Mouse (Mus musculus) right cerebral cortex, postnatal 36 days (tissue): ENCODE measurements at regions not wholly inside any gene's neighbourhood (a gene's known extent, or its start where the extent isn't known, plus 50 kb on each side); places are given as distances from the start of the nearest gene placed in this dataset.
"Not testable (repeated sequence)": the region's sequence is repeated elsewhere in the genome, so short reads cannot be mapped to it uniquely, and the experiment has no call there.

Experiments used
- DNase-seq, 2 experiments: peaks; one replicate each; pipeline ENCODE4 v3.0.0; 2022; ENCODE audit warnings: low spot score in 2 of 2, mixed read lengths in 1 of 2

DNA sequence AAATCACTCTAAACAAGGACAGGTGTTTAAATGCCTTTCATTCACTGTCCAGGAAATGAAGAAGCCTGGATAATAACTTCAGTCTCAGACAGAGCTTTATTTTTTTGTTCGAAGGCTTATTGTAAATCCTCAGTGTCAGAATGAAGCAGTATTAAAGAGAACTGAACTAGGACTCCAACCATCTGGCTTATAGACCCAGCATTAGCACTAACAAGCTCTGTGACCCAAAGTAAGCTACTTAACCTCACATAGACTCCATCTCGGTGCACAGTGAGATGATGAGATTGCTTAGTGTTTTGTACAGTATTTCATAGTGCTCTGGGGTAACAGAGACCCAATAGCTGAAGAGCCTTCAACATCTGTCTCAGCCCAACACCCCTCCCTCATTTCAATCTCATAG, 738.2 kb upstream of the Map3k7 start:
- DNase-seq = no peak

DNA sequence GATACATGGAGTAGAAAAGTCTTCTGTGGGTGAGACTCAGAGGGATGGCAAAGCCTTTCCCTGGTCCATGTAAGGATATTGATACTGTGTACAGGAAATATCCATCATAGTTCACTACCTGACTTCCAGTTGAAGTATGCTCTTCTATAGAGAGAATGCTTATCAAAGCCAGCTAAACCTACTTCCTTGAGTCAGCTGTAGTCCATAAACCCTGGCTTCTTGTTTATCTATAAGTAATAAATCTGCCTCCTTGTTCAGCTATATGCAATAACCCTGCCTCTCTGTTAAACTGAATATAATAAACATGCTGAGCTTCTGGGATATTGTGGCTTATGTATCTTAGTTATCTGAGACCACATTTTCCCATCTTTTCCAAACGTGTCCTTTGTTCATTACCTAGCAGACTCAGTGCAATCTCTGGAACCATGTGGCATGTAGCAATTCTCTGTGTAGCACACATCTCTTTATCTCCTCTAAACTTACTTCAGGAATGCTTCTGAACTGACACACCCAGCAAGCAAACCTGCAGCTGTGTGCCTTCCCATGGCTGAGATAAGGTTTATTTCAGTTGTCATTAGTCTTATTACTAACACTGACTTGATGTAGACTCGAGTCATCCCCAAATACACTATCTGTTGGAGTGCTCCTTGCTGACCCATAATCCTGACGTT, 694.9 kb upstream of the Map3k7 start:
- DNase-seq = no peak

DNA sequence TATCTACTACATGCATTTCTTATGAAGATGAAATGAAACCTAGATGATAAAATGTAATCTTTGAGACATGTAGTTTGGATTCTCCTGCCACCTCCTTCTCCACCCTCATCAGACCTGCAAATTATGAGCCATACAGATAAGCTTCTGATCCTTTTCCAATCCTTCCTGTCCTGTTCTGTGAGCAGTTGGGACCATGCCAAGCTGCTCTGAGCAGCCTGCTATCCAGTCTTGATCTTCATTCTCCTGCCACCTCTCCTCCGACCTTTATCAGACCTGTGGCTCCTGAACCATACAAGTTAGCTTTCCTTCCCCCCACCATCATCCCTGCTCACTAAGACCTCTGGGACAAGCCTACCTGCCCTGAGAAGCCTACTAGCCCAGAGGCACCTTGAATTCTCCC, 689.8 kb upstream of the Map3k7 start:
- DNase-seq = no peak

DNA sequence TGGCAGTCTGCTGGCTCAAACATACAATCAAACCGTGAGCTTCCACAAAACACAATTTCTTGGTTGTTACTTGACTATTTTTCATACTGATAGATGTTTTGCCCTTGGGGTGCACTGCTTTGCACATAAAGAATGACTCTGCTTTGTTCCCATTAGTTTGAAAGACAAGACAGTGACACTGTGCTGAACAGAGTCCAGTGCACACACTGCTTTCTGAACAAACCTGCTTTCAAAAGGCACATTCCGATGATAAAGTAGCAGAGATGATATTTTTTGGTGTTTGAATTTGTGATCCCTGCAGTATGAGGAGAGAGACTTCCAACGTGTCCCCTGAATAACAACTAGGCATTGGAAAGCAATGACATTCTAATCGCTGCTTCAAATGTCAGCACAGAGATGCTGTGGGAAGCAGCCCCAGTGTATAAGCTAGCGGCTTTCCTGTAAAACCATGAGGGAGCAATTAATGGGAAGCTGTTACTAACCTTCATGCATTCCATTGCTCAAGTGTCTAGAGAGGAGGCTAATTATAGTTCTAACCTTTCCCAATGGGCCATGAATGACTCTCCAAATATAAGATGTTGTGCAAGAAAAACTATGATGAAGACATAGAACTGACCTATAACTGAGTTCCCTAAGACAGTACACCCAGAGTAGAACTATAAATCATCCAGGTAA, 673.5 kb upstream of the Map3k7 start:
- DNase-seq = no peak

DNA sequence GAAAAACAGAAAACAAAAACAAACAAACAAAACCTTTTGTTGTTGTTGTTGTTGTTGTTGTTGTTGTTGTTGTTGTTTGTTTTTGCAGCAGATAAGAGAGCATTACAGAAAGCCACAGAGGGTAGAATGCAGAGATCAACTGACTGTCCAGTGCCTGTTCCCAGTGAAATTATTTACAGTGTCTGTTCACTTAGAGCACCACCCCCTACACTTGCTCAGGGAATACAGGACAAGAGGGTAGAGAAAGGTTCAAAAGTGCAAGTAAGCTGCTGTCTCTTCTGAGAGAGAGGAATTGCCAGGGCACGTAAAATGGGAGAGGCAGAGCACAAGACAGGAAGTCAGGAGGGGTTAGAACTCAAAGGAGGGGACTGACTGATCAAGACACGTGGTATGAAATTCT, 670.1 kb upstream of the Map3k7 start:
- DNase-seq = no peak

DNA sequence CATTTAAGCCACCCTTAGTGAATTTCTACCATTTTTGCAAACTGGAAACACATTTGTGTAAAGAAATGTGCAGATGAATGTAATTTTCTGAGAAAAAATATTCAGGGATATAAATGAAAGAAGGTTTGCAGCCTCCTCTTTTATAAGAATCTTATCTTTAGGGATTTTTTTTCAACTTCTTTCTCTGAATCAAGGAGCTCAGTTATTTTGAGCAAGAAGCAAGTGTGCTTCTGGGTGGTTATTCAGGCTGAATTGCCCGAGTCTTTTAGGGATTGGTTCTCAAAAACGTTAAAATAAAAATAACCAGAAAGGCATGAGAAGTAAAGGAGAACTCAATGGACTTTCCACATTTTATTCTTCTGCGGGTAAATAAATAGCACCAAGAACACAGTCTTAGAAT, 666.0 kb upstream of the Map3k7 start:
- DNase-seq = no peak

- no peak for DNase-seq
Measured at GRCm38 (mm10) chr4:31319269-31319668, 644.6 kb upstream of the Map3k7 start.

DNA sequence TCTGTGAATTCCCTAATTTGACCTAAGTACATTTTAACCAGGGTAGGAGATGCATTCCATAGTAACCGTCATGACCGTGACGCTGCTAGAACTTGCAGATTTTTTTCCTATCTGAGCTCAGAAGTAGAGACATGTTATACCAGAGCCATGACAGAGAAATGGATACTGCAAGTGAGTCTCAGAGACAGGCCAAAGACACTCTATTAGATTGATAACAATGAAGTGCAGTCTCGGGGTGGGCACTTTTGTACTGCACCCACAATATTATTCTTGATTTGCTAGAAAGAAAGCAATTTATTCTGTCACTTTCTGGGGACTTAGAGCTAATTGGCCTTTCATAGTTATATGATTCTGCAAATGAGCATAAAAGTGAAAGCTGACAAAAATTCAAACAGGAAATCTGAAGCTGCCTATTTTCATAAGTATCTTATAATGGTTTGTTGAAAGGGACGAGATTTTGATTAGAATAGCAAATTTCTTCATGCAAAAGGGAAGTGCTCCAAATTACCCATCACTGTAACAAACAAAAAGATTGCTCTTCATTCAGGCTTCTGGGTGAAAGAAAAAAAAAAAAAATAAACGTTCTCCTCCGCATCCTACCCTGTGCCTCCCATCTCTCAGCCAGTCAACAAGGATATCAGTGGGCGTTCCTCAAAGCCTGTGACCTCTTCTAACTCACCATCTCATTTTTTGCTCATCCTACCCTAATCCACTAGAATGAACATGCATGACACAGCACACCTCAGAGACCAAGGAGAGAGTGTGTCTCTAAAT, 643.0 kb upstream of the Map3k7 start:
- no peak for DNase-seq

GRCm38 (mm10) chr4:31323816-31324215, 640.1 kb upstream of the Map3k7 start:
- no peak for DNase-seq

DNA sequence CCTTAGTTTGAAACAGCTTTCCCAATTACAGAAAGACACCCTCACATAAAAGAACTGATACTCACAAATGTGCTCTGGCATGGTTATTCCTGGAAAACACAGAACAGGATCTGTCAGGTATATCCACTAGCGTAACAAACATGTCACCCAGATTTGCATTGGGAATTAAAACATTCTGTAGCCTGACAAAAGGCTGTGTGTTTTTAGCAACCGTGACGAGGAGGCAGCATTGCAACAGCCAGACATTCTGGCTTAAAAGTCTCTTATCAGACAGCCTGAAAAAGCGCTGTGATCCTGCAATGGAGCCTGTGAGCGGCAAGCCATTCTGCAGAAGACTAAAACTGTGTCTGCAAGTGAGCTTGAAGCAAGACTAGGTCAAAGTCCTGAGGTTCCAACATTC, 635.1 kb upstream of the Map3k7 start:
- DNase-seq = no peak

DNA sequence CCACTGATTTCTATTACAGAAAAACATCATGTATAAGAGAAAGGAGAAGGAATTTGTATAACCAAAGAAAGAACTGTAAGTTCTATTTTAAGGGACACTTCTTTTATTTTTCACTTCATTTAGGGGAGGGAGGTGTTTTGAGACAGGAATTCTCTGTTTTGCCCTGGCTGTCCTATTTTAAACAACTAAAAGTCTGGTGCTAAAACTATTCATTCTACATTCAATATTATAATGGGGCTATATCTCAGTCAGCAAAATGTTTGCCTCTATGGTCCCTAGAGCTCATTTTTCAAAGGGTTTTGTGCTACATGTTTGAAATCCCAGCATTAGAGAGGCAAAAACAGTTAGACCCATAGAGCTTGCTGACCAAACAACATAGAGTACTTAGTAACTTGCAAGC, 632.8 kb upstream of the Map3k7 start:
- DNase-seq = no peak

DNA sequence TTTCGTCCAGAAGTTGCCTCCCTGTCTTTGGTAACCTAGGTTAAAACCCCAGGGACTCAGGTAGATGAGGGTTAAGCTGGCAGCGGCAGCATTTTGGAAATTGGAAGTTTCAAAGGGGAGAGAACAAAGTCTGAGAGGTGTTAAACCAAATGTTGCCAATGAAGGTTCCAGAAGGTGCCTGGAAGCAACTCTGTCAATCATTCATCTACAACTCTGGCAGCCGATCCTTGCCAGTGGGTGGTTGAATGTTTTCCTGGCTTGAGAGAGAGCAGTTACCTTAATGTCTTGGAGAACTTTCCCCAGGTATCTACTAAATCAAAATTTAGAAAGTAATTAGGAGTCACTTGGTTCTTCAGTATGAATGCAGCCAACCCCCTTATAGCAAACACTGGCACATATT, 628.2 kb upstream of the Map3k7 start:
- DNase-seq = no peak

- no peak for DNase-seq
Measured at GRCm38 (mm10) chr4:31337980-31338379, 625.9 kb upstream of the Map3k7 start.

GRCm38 (mm10) chr4:31343312-31344248, 620.3 kb upstream of the Map3k7 start:
- no peak for DNase-seq

GRCm38 (mm10) chr4:31354046-31354445, 609.9 kb upstream of the Map3k7 start:
- not testable (repeated sequence) for DNase-seq

DNA sequence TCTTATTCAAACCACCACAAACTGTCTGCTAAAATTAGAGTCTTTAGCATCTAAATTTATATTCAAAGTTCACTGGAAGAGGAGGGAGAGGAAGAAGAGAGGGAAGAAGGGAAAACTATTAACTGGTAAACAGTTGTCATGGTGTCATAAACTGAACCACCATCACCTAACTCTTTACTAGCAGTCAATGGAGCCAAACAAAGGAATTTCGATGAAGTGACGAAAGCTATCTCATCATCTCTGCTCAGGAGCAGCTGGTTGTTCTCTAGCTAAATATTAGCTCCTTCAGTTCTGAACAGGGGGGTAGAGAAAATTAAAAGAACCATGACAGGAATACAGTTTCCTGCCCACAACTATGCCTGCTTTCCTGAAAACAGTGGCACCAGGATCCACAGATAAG, 608.9 kb upstream of the Map3k7 start:
- DNase-seq = no peak

- no peak for DNase-seq
Measured at GRCm38 (mm10) chr4:31366172-31366571, 597.7 kb upstream of the Map3k7 start.

DNA sequence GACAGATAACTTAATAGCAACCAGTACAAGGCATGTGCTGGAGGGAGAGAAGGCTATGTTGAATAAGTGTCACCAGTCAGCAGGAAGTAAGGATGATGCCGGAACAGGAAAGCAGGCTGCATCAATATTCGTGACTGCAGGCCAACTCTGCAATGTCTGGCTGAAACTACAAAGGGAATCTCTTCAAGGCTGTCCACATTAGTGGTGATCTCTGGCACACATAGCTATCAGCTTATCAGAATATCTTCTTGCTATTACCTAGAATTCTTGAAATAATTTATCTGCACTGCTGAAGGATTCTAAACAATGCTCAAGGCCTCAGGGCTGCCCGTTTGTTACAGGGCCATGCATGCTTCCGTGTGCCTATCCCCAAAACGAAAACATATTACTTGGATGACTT, 596.9 kb upstream of the Map3k7 start:
- DNase-seq = no peak

DNA sequence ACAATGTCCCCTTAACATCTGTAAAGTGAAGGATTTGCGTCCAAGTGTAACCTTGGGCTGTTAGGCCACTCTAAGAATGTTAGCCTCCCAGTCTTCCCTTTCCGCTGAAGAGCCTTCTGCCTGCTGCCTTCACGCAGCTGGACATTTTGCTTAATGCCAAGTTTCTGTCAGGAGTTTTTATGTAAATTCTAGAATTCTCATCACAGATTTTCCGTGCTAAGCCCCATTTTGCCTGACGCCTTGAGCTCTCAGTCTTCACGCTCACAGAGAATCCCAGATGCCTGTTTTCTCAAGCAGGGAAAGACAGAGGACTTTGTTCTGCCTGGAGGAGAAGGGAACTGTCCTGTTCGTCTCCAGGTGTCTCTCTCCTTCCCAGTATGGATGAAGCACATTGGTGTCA, 593.8 kb upstream of the Map3k7 start:
- DNase-seq = no peak

GRCm38 (mm10) chr4:31381069-31381969, 582.6 kb upstream of the Map3k7 start:
- DNase-seq = no peak
